Mouse (Mus musculus) hindbrain, embryonic 14.5 days (tissue): ENCODE data around the gene Hcfc1r1. TPM values are rescaled to one million over a fixed set of nuclear protein-coding genes. Genes with fewer than 3 reads are reported as not detected.

Experiments
- polyA plus RNA-seq: library from polyadenylated mRNA; unstranded; fragments of >200 nt; fragmentation: Nextera tagmentation; extraction: Ambion mirVana; gene quantifications from 2 replicates; pipeline ENCODE4 v1.2.1, GENCODE M21; 2014

The Hcfc1r1 gene
- polyA plus RNA-seq, 1 experiment from 2014 or later, result 143 TPM

Other genes starting within 250 kb of the Hcfc1r1 start
- gene Vmn2r117, start 193.9 kb upstream of the Hcfc1r1 start, polyA plus RNA-seq, result not detected in 2 replicates
- 15.4 and 15.6 TPM in 2 replicates for gene Zfp213, start 109.4 kb upstream of the Hcfc1r1 start, polyA plus RNA-seq
- gene Zfp13, start 74.1 kb upstream of the Hcfc1r1 start, polyA plus RNA-seq, result 20.3 and 21.4 TPM in 2 replicates
- 0.25 and 0.27 TPM in 2 replicates for gene Zscan10, start 72.7 kb upstream of the Hcfc1r1 start, polyA plus RNA-seq
- gene Mmp25, start 28.3 kb upstream of the Hcfc1r1 start, polyA plus RNA-seq, result 1.0 and 1.6 TPM in 2 replicates
- gene Bicdl2, start 13.1 kb upstream of the Hcfc1r1 start, polyA plus RNA-seq, result 0.24 TPM in 1 of 2 replicates, not detected in the other
- 39.7 and 40.0 TPM in 2 replicates for gene Thoc6, start 286 bp downstream of the Hcfc1r1 start, polyA plus RNA-seq
- gene Tnfrsf12a, start 3.9 kb downstream of the Hcfc1r1 start, polyA plus RNA-seq, result 3.1 and 3.7 TPM in 2 replicates
- 0.24 and 0.26 TPM in 2 replicates for gene Cldn6, start 5.7 kb downstream of the Hcfc1r1 start, polyA plus RNA-seq
- gene Cldn9, start 10.4 kb downstream of the Hcfc1r1 start, polyA plus RNA-seq, result 1.7 and 2.6 TPM in 2 replicates
- 0.09 and 0.18 TPM in 2 replicates for gene 1520401A03Rik, start 49.2 kb downstream of the Hcfc1r1 start, polyA plus RNA-seq
- 16.9 and 17.7 TPM in 2 replicates for gene Pkmyt1, start 52.7 kb downstream of the Hcfc1r1 start, polyA plus RNA-seq
- 57.5 and 62.8 TPM in 2 replicates for gene Paqr4, start 67.3 kb downstream of the Hcfc1r1 start, polyA plus RNA-seq
- 0.74 and 0.90 TPM in 2 replicates for gene Kremen2, start 72.2 kb downstream of the Hcfc1r1 start, polyA plus RNA-seq
- gene Flywch1, start 98.0 kb downstream of the Hcfc1r1 start, polyA plus RNA-seq, result 179 and 183 TPM in 2 replicates
- gene Flywch2, start 112.5 kb downstream of the Hcfc1r1 start, polyA plus RNA-seq, result 75.4 and 78.4 TPM in 2 replicates
- gene Srrm2, start 116.9 kb downstream of the Hcfc1r1 start, polyA plus RNA-seq, result 390 and 455 TPM in 2 replicates
- 1,176 and 1,404 TPM in 2 replicates for gene Elob, start 155.5 kb downstream of the Hcfc1r1 start, polyA plus RNA-seq
- not detected in 2 replicates for gene Prss33, start 162.5 kb downstream of the Hcfc1r1 start, polyA plus RNA-seq
- gene Prss32, start 170.3 kb downstream of the Hcfc1r1 start, polyA plus RNA-seq, result 0.16 TPM in 1 of 2 replicates, not detected in the other
- 1.1 and 2.3 TPM in 2 replicates for gene Prss41, start 170.6 kb downstream of the Hcfc1r1 start, polyA plus RNA-seq
- gene Prss21, start 194.5 kb downstream of the Hcfc1r1 start, polyA plus RNA-seq, result not detected in 2 replicates
- not detected in 2 replicates for gene Dcpp1, start 207.3 kb downstream of the Hcfc1r1 start, polyA plus RNA-seq
- not detected in 2 replicates for gene Dcpp2, start 207.3 kb downstream of the Hcfc1r1 start, polyA plus RNA-seq
- gene Dcpp3, start 243.9 kb downstream of the Hcfc1r1 start, polyA plus RNA-seq, result not detected in 2 replicates